Mouse (Mus musculus) embryonic facial prominence, embryonic 12.5 days (tissue): Measurements from ENCODE around the gene Gnai1. TPM values are rescaled to one million over a fixed set of nuclear protein-coding genes. Genes with fewer than 3 reads are reported as not detected.
"Not testable (repeated sequence)": the region's sequence is repeated elsewhere in the genome, so short reads cannot be mapped to it uniquely, and the experiment has no call there.

ENCODE experiments used
- ATAC-seq: fragments of 200-750 bp; cut with Nextera tagmentation; 2 replicates; pipeline ENCODE4 v1.8.0; 2017; ENCODE audit not compliant: insufficient number of reproducible peaks, insufficient read depth, low FRiP score, low TSS enrichment
- H3K27ac ChIP-seq: fragments of 300-500 bp; sonication (generic); 2 replicates; pipeline ENCODE4 v1.5.1; 2016; ENCODE audit warnings: mild to moderate bottlenecking
- H3K27me3 ChIP-seq: fragments of 300-500 bp; sonication (generic); 2 replicates; pipeline ENCODE4 v1.6.1; 2016; ENCODE audit warnings: mild to moderate bottlenecking, moderate library complexity
- H3K36me3 ChIP-seq: fragments of 300-500 bp; sonication (generic); 2 replicates; pipeline ENCODE4 v1.6.1; 2016; ENCODE audit warnings: mild to moderate bottlenecking
- H3K4me1 ChIP-seq: fragments of 300-500 bp; sonication (generic); 2 replicates; pipeline ENCODE4 v1.6.1; 2016
- H3K4me2 ChIP-seq: fragments of 300-500 bp; sonication (generic); replicated peaks from 2 replicates; pipeline ENCODE4 v1.6.1; 2016; ENCODE audit warnings: mild to moderate bottlenecking, moderate library complexity
- H3K4me3 ChIP-seq: fragments of 300-500 bp; sonication (generic); 2 replicates; pipeline ENCODE4 v1.5.1; 2016; ENCODE audit warnings: mild to moderate bottlenecking
- H3K9ac ChIP-seq: fragments of 300-500 bp; sonication (generic); 2 replicates; pipeline ENCODE4 v1.6.1; 2016; ENCODE audit warnings: mild to moderate bottlenecking, moderate library complexity
- H3K9me3 ChIP-seq: fragments of 300-500 bp; sonication (generic); 2 replicates; pipeline ENCODE4 v1.6.1; 2016; ENCODE audit warnings: mild to moderate bottlenecking, moderate library complexity
- WGBS: fragments of 180-500 bp; shearing (Covaris S2); methylation state at CpG from one replicate; pipeline ENCODE4 v1.1.7; 2016; 5-methylcytosine and 5-hydroxymethylcytosine counted together
- polyA plus RNA-seq: library from polyadenylated mRNA; unstranded; fragments of >200 nt; fragmentation: Nextera tagmentation; extraction: Ambion mirVana; gene quantifications from 2 replicates; pipeline ENCODE4 v1.2.1, GENCODE M21; 2016

Gnai1 gene
- polyA plus RNA-seq, result 19.3 and 20.7 TPM in 2 replicates

- Histone ChIP-seq H3K4me3 (peak within 1 kb of the TSS; percentile 78), H3K4me2 (peak within 1 kb of the TSS; percentile 96), H3K4me1 (no peaks in the 10 kb centered on the region), H3K27ac (0 out of 2 replicates have a peak within 1 kb of the TSS, but pooled peaks have one; percentile 41), H3K9ac (peak within 1 kb of the TSS; percentile 80), H3K9me3 (no peaks in the 10 kb centered on the region), H3K36me3 (no peaks in the 10 kb centered on the region), H3K27me3 (no peaks in the 10 kb centered on the region; the same call in 1 of the 2 replicates)
- ATAC-seq, result peak; percentile 93
- WGBS, result under 1% methylated on average over 39 of the region's 76 CpGs
Observed at GRCm38 (mm10) chr5:18360281-18360819, at the start of gene Gnai1. Gene Gnai1, minus strand, starts transcription at chr5:18360355.

GRCm38 (mm10) chr5:18367864-18368263, 7.7 kb upstream of the Gnai1 start:
- no peak overlapping the region for H3K9ac ChIP-seq
- WGBS, result 9% methylated on average over 2 of the region's 2 CpGs
- no peaks in the 10 kb centered on the region for H3K27me3 ChIP-seq
- no peak overlapping the region for H3K4me3 ChIP-seq
- H3K4me2 ChIP-seq, result no peak overlapping the region
- no peak for ATAC-seq
- no peak overlapping the region for H3K27ac ChIP-seq
- H3K9me3 ChIP-seq, result no peaks in the 10 kb centered on the region
- H3K4me1 ChIP-seq, result no peaks in the 10 kb centered on the region
- H3K36me3 ChIP-seq, result no peaks in the 10 kb centered on the region

GRCm38 (mm10) chr5:18365460-18365859, 5.3 kb upstream of the Gnai1 start:
- Histone ChIP-seq H3K4me2 (no peak overlapping the region), H3K4me1 (no peaks in the 10 kb centered on the region), H3K9me3 (no peaks in the 10 kb centered on the region), H3K9ac (no peak overlapping the region), H3K27ac (no peak overlapping the region), H3K4me3 (no peak overlapping the region), H3K36me3 (no peaks in the 10 kb centered on the region), H3K27me3 (no peaks in the 10 kb centered on the region)
- WGBS, result 88% methylated on average over 3 of the region's 3 CpGs
- ATAC-seq, result no peak

GRCm38 (mm10) chr5:18360956-18361355, 801 bp upstream of the Gnai1 start:
- Histone ChIP-seq H3K36me3 (no peaks in the 10 kb centered on the region), H3K4me2 (peak overlapping the region; percentile 96), H3K9me3 (no peaks in the 10 kb centered on the region), H3K27me3 (no peaks in the 10 kb centered on the region; the same call in 1 of the 2 replicates), H3K9ac (no peak overlapping the region), H3K27ac (no peak overlapping the region), H3K4me3 (peak overlapping the region; percentile 78), H3K4me1 (no peaks in the 10 kb centered on the region)
- no peak for ATAC-seq
- WGBS, result 22% methylated on average over 6 of the region's 6 CpGs

- H3K27ac ChIP-seq, result 0 out of 2 replicates have a peak overlapping the region, but pooled peaks have one; percentile 41
- under 1% methylated on average over 76 of the region's 76 CpGs for WGBS
- H3K4me3 ChIP-seq, result peak overlapping the region; percentile 78
- peak overlapping the region; percentile 80 for H3K9ac ChIP-seq
- no peaks in the 10 kb centered on the region for H3K36me3 ChIP-seq
- H3K4me1 ChIP-seq, result no peaks in the 10 kb centered on the region
- H3K4me2 ChIP-seq, result peak overlapping the region; percentile 96
- no peaks in the 10 kb centered on the region for H3K9me3 ChIP-seq
- H3K27me3 ChIP-seq, result no peaks in the 10 kb centered on the region; the same call in 1 of the 2 replicates
- ATAC-seq, result peak; percentile 80
Observed at GRCm38 (mm10) chr5:18359376-18360280, 527 bp downstream of the Gnai1 start.

GRCm38 (mm10) chr5:18358778-18359177, 1.4 kb downstream of the Gnai1 start:
- Histone ChIP-seq H3K9ac (no peak overlapping the region), H3K27me3 (no peaks in the 10 kb centered on the region; the same call in 1 of the 2 replicates), H3K4me2 (peak overlapping the region; percentile 96), H3K27ac (no peak overlapping the region), H3K4me1 (no peaks in the 10 kb centered on the region), H3K36me3 (no peaks in the 10 kb centered on the region), H3K4me3 (peak overlapping the region; percentile 78), H3K9me3 (no peaks in the 10 kb centered on the region)
- 39% methylated on average over 6 of the region's 6 CpGs for WGBS
- ATAC-seq, result no peak

- H3K36me3 ChIP-seq, result no peaks in the 10 kb centered on the region
- H3K4me2 ChIP-seq, result peak overlapping the region; percentile 96; the same call in 1 of the 2 replicates
- H3K4me1 ChIP-seq, result no peaks in the 10 kb centered on the region
- H3K4me3 ChIP-seq, result no peak overlapping the region
- no peak overlapping the region for H3K9ac ChIP-seq
- 12% methylated on average over 3 of the region's 3 CpGs for WGBS
- ATAC-seq, result no peak
- no peaks in the 10 kb centered on the region for H3K9me3 ChIP-seq
- no peaks in the 10 kb centered on the region; the same call in 1 of the 2 replicates for H3K27me3 ChIP-seq
- no peak overlapping the region for H3K27ac ChIP-seq
Observed at GRCm38 (mm10) chr5:18358191-18358590, 2.0 kb downstream of the Gnai1 start.

- Histone ChIP-seq H3K4me3 (no peak overlapping the region), H3K9ac (no peak overlapping the region), H3K9me3 (0 out of 2 replicates have a peak, but pooled peaks cover 3% of the 10 kb centered on the region), H3K27ac (no peak overlapping the region), H3K36me3 (no peaks in the 10 kb centered on the region), H3K4me1 (no peaks in the 10 kb centered on the region), H3K27me3 (no peaks in the 10 kb centered on the region), H3K4me2 (no peak overlapping the region)
- 88% methylated on average over 3 of the region's 3 CpGs for WGBS
- no peak for ATAC-seq
Observed at GRCm38 (mm10) chr5:18347297-18347696, 12.9 kb downstream of the Gnai1 start.

- 89% methylated on average over 4 of the region's 4 CpGs for whole genome bisulfite sequencing
- Histone ChIP-seq H3K4me2 (no peak overlapping the region), H3K9ac (no peak overlapping the region), H3K27me3 (no peaks in the 10 kb centered on the region), H3K36me3 (no peaks in the 10 kb centered on the region), H3K4me1 (no peaks in the 10 kb centered on the region), H3K4me3 (no peak overlapping the region), H3K27ac (no peak overlapping the region), H3K9me3 (0 out of 2 replicates have a peak, but pooled peaks cover 3% of the 10 kb centered on the region)
- ATAC-seq, result no peak
Observed at GRCm38 (mm10) chr5:18343455-18344142, 16.6 kb downstream of the Gnai1 start.

GRCm38 (mm10) chr5:18342765-18343454, 17.2 kb downstream of the Gnai1 start:
- H3K9me3 ChIP-seq, result 0 out of 2 replicates have a peak, but pooled peaks cover 3% of the 10 kb centered on the region
- ATAC-seq, result no peak
- H3K27me3 ChIP-seq, result no peaks in the 10 kb centered on the region
- no peaks in the 10 kb centered on the region for H3K4me1 ChIP-seq
- no peak overlapping the region for H3K4me2 ChIP-seq
- H3K4me3 ChIP-seq, result no peak overlapping the region
- no peak overlapping the region for H3K27ac ChIP-seq
- WGBS, result 85% methylated on average over 4 of the region's 4 CpGs
- no peaks in the 10 kb centered on the region for H3K36me3 ChIP-seq
- no peak overlapping the region for H3K9ac ChIP-seq

GRCm38 (mm10) chr5:18341876-18342275, 18.3 kb downstream of the Gnai1 start:
- H3K4me2 ChIP-seq, H3K9ac ChIP-seq, ATAC-seq, H3K36me3 ChIP-seq, H3K27me3 ChIP-seq, H3K9me3 ChIP-seq, H3K27ac ChIP-seq, H3K4me1 ChIP-seq, H3K4me3 ChIP-seq: not testable (repeated sequence)
- WGBS, result 64% methylated on average over 1 of the region's 1 CpGs
